Mouse (Mus musculus): ENCODE data around the gene Nrap. TPM values are rescaled to one million over a fixed set of nuclear protein-coding genes. Genes with fewer than 3 reads are reported as not detected.

The Nrap gene
- polyA plus RNA-seq, 1 experiment from 2014 or later: 0.22 TPM

DNA sequence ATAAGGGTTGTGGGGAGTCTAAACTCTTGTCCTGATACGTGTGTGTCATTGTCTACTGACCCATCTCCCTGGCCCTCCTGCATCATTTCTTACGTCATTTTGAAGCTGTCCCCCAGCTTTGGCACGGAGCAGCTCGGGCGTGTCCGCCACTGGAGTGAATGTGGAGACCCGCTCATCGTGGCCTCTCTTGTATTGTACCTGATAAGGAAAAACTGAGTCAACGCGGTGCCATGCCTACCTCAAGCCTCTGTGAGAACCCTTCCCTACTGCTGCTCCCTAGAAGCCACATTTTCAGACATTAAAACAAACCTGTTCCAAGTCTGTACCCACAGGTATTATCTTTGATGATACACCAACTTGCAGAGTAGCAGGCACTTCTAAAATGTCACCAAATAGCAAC, 8.4 kb downstream of the Nrap start:
- H3K9ac ChIP-seq (ENCODE audit: low read depth, low read length): no peak overlapping the region
- H3K4me1 ChIP-seq (replicated peaks; ENCODE audit: control insufficient read depth, insufficient read depth, low read length): no peaks in the 10 kb centered on the region
- no peaks in the 10 kb centered on the region for H3K9me3 ChIP-seq (ENCODE audit: control insufficient read depth)
- WGBS: 59% methylated on average over 10 of the region's 10 CpGs
- no peaks in the 10 kb centered on the region for H3K36me3 ChIP-seq (ENCODE audit: control insufficient read depth, insufficient read depth)
- TF ChIP-seq CTCF (IDR thresholded peaks at IDR 0.05; ENCODE audit: low read depth): no peak
- H3K4me2 ChIP-seq (replicated peaks; ENCODE audit: low read depth): no peak overlapping the region
- H3K27me3 ChIP-seq (replicated peaks; ENCODE audit: control insufficient read depth, insufficient read depth, low read length): no peaks in the 10 kb centered on the region
- H3K27ac ChIP-seq (ENCODE audit: low read depth, low read length): no peak overlapping the region
- H3K4me3 ChIP-seq (ENCODE audit: low read depth, low read length): no peak overlapping the region
- ATAC-seq: no peak

DNA sequence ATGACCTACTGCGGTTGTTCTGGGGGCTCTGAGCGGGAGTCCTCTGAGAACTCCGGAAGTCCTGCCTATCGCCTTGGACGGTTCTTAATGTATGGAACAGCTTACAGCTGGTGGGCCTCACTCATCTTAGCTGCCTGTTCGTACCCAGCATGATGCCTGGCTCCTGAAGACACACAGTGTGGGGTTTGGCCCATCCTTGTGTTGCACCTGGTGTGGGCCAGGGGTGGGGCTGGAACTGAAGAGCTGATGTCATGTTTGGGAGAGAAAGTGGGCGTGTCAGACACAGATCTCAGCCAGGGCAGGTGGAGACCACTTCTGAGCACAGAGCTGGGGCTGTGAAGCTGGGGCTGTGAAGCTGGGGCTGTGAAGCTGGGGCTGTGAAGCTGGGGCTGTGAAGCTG, 9.5 kb downstream of the Nrap start:
- H3K9ac ChIP-seq (ENCODE audit: low read depth, low read length): no peak overlapping the region
- no peak overlapping the region for H3K27ac ChIP-seq (ENCODE audit: low read depth, low read length)
- TF ChIP-seq CTCF (IDR thresholded peaks at IDR 0.05; ENCODE audit: low read depth): no peak
- no peaks in the 10 kb centered on the region for H3K27me3 ChIP-seq (replicated peaks; ENCODE audit: control insufficient read depth, insufficient read depth, low read length)
- no peaks in the 10 kb centered on the region for H3K4me1 ChIP-seq (replicated peaks; ENCODE audit: control insufficient read depth, insufficient read depth, low read length)
- 73% methylated on average over 7 of the region's 7 CpGs for WGBS
- H3K9me3 ChIP-seq (ENCODE audit: control insufficient read depth): no peaks in the 10 kb centered on the region
- H3K36me3 ChIP-seq (ENCODE audit: control insufficient read depth, insufficient read depth): no peaks in the 10 kb centered on the region
- H3K4me3 ChIP-seq (ENCODE audit: low read depth, low read length): no peak overlapping the region
- ATAC-seq: no peak
- H3K4me2 ChIP-seq (replicated peaks; ENCODE audit: low read depth): no peak overlapping the region

DNA sequence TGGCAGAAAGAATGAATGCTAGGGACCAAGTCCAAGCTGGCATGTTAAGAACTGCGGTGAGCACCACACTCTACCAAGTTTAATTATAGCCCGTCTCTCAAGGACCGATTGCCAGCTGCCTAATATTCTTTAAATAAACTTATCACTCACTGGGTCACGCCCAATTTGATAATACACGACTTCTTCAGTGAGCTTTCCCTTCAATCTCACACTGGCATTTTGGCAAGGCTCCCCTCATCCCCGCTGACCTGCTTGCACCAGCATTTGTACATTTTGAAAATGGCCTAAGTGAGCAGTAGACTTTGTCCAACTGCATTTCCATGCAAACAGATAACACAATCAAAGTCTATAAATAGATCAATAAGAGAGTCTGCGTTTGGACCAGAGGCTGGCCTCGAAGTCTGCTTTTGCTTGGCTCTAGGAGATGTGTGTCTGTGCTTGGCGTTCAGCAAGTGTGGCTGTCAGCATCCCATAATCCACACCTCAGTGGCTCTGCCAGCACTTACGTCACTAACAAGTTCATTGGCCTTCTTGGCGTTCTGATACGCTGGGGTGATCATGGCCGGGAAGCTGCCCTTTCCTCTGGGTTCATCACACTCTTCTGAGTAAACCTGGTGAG, 11.2 kb downstream of the Nrap start:
- 48% methylated on average over 13 of the region's 13 CpGs for WGBS

DNA sequence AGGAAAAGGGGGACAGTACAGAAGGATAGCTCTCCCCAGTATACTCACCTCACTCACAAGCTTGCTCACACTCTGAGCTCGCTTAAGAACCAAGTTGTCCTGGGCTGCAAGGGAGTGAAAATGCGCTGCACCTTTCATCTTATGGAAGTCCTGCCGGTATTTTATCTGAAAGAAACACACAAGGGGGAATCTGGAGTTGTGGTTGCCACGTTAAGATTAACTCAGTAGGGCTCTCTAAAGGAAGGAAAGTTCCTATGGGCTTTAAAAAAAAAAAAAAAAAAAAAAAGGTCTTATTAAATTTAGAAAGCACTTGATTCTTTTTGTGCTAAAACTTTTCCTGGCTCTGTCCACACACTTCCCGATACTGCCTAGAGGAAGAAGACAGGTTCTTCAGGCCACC, 11.8 kb downstream of the Nrap start:
- no peak for ATAC-seq
- Histone ChIP-seq H3K4me2 (replicated peaks; ENCODE audit: low read depth) (no peak overlapping the region), H3K27ac (ENCODE audit: low read depth, low read length) (no peak overlapping the region), H3K9me3 (ENCODE audit: control insufficient read depth) (no peaks in the 10 kb centered on the region), H3K36me3 (ENCODE audit: control insufficient read depth, insufficient read depth) (no peaks in the 10 kb centered on the region), H3K9ac (ENCODE audit: low read depth, low read length) (no peak overlapping the region), H3K27me3 (replicated peaks; ENCODE audit: control insufficient read depth, insufficient read depth, low read length) (no peaks in the 10 kb centered on the region), H3K4me3 (ENCODE audit: low read depth, low read length) (no peak overlapping the region), H3K4me1 (replicated peaks; ENCODE audit: control insufficient read depth, insufficient read depth, low read length) (no peaks in the 10 kb centered on the region)
- TF ChIP-seq CTCF (IDR thresholded peaks at IDR 0.05; ENCODE audit: low read depth): no peak
- WGBS: 82% methylated on average over 5 of the region's 5 CpGs

More for the DNA sequence above, 11.2 kb downstream of the Nrap start:
- TF ChIP-seq CTCF (IDR thresholded peaks at IDR 0.05; ENCODE audit: low read depth): no peak
- Histone ChIP-seq H3K4me1 (replicated peaks; ENCODE audit: control insufficient read depth, insufficient read depth, low read length) (no peaks in the 10 kb centered on the region), H3K4me2 (replicated peaks; ENCODE audit: low read depth) (no peak overlapping the region), H3K4me3 (ENCODE audit: low read depth, low read length) (no peak overlapping the region), H3K9me3 (ENCODE audit: control insufficient read depth) (no peaks in the 10 kb centered on the region), H3K27me3 (replicated peaks; ENCODE audit: control insufficient read depth, insufficient read depth, low read length) (no peaks in the 10 kb centered on the region), H3K9ac (ENCODE audit: low read depth, low read length) (no peak overlapping the region), H3K36me3 (ENCODE audit: control insufficient read depth, insufficient read depth) (no peaks in the 10 kb centered on the region), H3K27ac (ENCODE audit: low read depth, low read length) (no peak overlapping the region)
- peak; percentile 51; the same call in 1 of the 2 replicates for ATAC-seq

DNA sequence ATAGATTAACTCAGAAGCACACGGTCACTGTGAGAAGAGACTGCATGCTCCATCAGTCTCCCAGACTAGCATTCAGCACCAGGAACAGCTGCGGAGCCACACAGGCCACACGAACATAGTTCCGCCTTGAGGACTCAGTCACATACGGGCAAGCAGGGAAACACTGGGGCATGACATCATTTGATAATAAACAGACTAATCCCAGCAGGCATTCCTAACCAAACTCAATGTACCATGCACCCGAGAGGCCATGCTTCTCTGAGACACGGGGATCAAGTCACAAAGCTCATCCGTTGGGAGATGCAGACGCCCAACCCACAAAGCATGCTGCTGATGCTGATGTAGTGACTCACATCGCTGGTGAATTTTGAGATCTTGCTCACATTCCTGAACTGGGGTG, 15.8 kb downstream of the Nrap start:
- Histone ChIP-seq H3K36me3 (ENCODE audit: control insufficient read depth, insufficient read depth) (no peaks in the 10 kb centered on the region), H3K9me3 (ENCODE audit: control insufficient read depth) (no peaks in the 10 kb centered on the region), H3K9ac (ENCODE audit: low read depth, low read length) (no peak overlapping the region), H3K4me2 (replicated peaks; ENCODE audit: low read depth) (no peak overlapping the region), H3K27ac (ENCODE audit: low read depth, low read length) (no peak overlapping the region), H3K4me3 (ENCODE audit: low read depth, low read length) (no peak overlapping the region), H3K27me3 (replicated peaks; ENCODE audit: control insufficient read depth, insufficient read depth, low read length) (no peaks in the 10 kb centered on the region), H3K4me1 (replicated peaks; ENCODE audit: control insufficient read depth, insufficient read depth, low read length) (peaks cover 4% of the 10 kb centered on the region; the same call in 1 of the 2 replicates)
- no peak for ATAC-seq
- WGBS: 58% methylated on average over 10 of the region's 10 CpGs
- TF ChIP-seq CTCF (IDR thresholded peaks at IDR 0.05; ENCODE audit: low read depth): no peak

DNA sequence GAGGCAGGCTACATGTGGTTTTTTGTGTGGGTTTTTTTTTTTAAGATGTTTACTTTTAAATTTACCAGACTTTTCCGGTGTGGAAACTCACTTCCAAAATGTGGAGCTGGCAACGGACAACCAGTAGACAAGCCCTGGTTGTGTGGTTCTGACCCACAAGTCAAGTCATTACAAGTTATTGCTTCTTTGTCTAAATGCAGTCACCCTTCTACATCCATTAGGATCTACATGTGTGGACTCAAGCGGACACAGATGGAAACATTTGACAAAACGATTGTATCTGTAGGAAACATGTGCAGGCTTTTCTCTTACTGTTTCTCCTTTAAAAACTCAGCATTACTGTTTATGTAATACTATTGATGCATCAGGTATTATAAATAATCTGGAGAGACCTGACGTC, 16.6 kb downstream of the Nrap start:
- 91% methylated on average over 5 of the region's 5 CpGs for WGBS
- H3K27ac ChIP-seq (ENCODE audit: low read depth, low read length): no peak overlapping the region
- no peak overlapping the region for H3K4me2 ChIP-seq (replicated peaks; ENCODE audit: low read depth)
- H3K36me3 ChIP-seq (ENCODE audit: control insufficient read depth, insufficient read depth): no peaks in the 10 kb centered on the region
- peaks cover 4% of the 10 kb centered on the region; the same call in 1 of the 2 replicates for H3K4me1 ChIP-seq (replicated peaks; ENCODE audit: control insufficient read depth, insufficient read depth, low read length)
- no peak for ATAC-seq
- no peak overlapping the region for H3K4me3 ChIP-seq (ENCODE audit: low read depth, low read length)
- TF ChIP-seq CTCF (IDR thresholded peaks at IDR 0.05; ENCODE audit: low read depth): no peak
- H3K9me3 ChIP-seq (ENCODE audit: control insufficient read depth): no peaks in the 10 kb centered on the region
- H3K9ac ChIP-seq (ENCODE audit: low read depth, low read length): no peak overlapping the region
- no peaks in the 10 kb centered on the region for H3K27me3 ChIP-seq (replicated peaks; ENCODE audit: control insufficient read depth, insufficient read depth, low read length)
